Mouse (Mus musculus) embryonic stem cell, embryonic (primary cell): Measurements from ENCODE around the gene Mybpc2.

Experiments
- CTCF ChIA-PET, 4 experiments: fragments of 300-600 bp in 2 of 4; fragments of 350-600 bp in 2 of 4; sonication (Branson Sonifier 250); formaldehyde crosslinking; loops; one replicate each; lab custom pipeline; 2022; ENCODE audit warnings: inconsistent platforms in 2 of 4; lab: Charles Lee
- POLR2A ChIA-PET, 4 experiments: fragments of 300-600 bp in 2 of 4; fragments of 350-600 bp in 2 of 4; sonication (Branson Sonifier 250); formaldehyde crosslinking; loops; one replicate each; lab custom pipeline; 2022; ENCODE audit warnings: antibody characterized with exemption in 4 of 4, inconsistent platforms in 1 of 4; lab: Charles Lee

Mybpc2 gene

GRCm38 (mm10) chr7:44523056-44523455 is 1.4 kb downstream of the Mybpc2 start:
- POLR2A ChIA-PET, result interaction anchor here in 2 of 4 experiments (0.9 to 2.0 kb wide), 7 partner anchors 13 to 162 kb away, joined by 3 to 10 read pairs (median 3); partner anchors contain the start of genes Emc10 (in 1 of the 2) and Fam71e1 (in 1 of the 2)
- CTCF ChIA-PET, result interaction anchor here in 2 of 4 experiments (0.5 to 3.1 kb wide), 4 partner anchors 37 to 124 kb away, joined by 3 to 22 read pairs (median 4); no protein-coding TSS in a partner anchor

GRCm38 (mm10) chr7:44521710-44522109 is 2.7 kb downstream of the Mybpc2 start:
- CTCF ChIA-PET, result interaction anchor here (0.5 to 4.3 kb wide), 77 partner anchors 8 to 1040 kb away, joined by 3 to 41 read pairs (median 4); partner anchors contain the start of genes Pold1 (in 3 of the 4), Emc10 (in 2 of the 4), Fam71e1 (in 2 of the 4) and Josd2 (in 1 of the 4)
- POLR2A ChIA-PET, result interaction anchor here in 3 of 4 experiments (0.6 to 2.0 kb wide), 34 partner anchors 9 to 327 kb away, joined by 3 to 10 read pairs (median 4); partner anchors contain the start of genes Emc10 (in 2 of the 3), Fam71e1 (in 2 of the 3), Akt1s1 (in 1 of the 3) and Josd2 (in 1 of the 3)

- ChIA-PET CTCF (interaction anchor here (0.6 to 4.3 kb wide), 29 partner anchors 9 to 258 kb away, joined by 3 to 41 read pairs (median 6); partner anchors contain the start of genes Pold1 (in 3 of the 4), Emc10 (in 1 of the 4) and Fam71e1 (in 1 of the 4)), POLR2A (interaction anchor here in 3 of 4 experiments (0.9 to 1.9 kb wide), 19 partner anchors 8 to 328 kb away, joined by 3 to 8 read pairs (median 4); partner anchors contain the start of genes Emc10 (in 2 of the 3), Fam71e1 (in 2 of the 3), Akt1s1 (in 1 of the 3) and Kcnc3 (in 1 of the 3))
These were observed 3.5 kb downstream of the Mybpc2 start for GRCm38 (mm10) chr7:44520990-44521389.

- ChIA-PET POLR2A (interaction anchor here in 2 of 4 experiments (0.7 to 1.8 kb wide), 15 partner anchors 8 to 256 kb away, joined by 3 to 8 read pairs (median 3); partner anchors contain the start of genes Emc10 (in 1 of the 2), Fam71e1 (in 1 of the 2), Josd2 (in 1 of the 2) and Kcnc3 (in 1 of the 2)), CTCF (interaction anchor here (0.5 to 4.3 kb wide), 84 partner anchors 8 to 646 kb away, joined by 3 to 41 read pairs (median 4); partner anchors contain the start of genes Pold1 (in 3 of the 4), Emc10 (in 2 of the 4), Fam71e1 (in 2 of the 4) and Kcnc3 (in 1 of the 4))
These were observed 5.1 kb downstream of the Mybpc2 start for GRCm38 (mm10) chr7:44519240-44519913.

- ChIA-PET CTCF (interaction anchor here (0.6 to 1.8 kb wide), 10 partner anchors 11 to 148 kb away, joined by 3 to 9 read pairs (median 6); no protein-coding TSS in a partner anchor), POLR2A (interaction anchor here in 3 of 4 experiments (0.6 to 2.9 kb wide), 12 partner anchors 10 to 234 kb away, joined by 3 to 21 read pairs (median 4); partner anchors contain the start of genes Emc10 (in 2 of the 3), Fam71e1 (in 2 of the 3), Kcnc3 (in 1 of the 3) and Pold1 (in 1 of the 3))
These were observed 17.0 kb downstream of the Mybpc2 start for GRCm38 (mm10) chr7:44507491-44507890.

- CTCF ChIA-PET, result interaction anchor here (0.5 to 2.5 kb wide), 28 partner anchors 11 to 485 kb away, joined by 3 to 9 read pairs (median 4); partner anchors contain the start of genes Josd2 (in 1 of the 4), Pold1 (in 1 of the 4) and Prmt1 (in 1 of the 4)
- POLR2A ChIA-PET, result interaction anchor here in 2 of 4 experiments (0.6 to 1.7 kb wide), 8 partner anchors 12 to 1216 kb away, joined by 3 to 9 read pairs (median 4); partner anchors contain the start of genes Sphk2 (in 1 of the 2) and Syt3 (in 1 of the 2)
These were observed 22.8 kb downstream of the Mybpc2 start for GRCm38 (mm10) chr7:44501563-44502115.

- ChIA-PET CTCF (interaction anchor here (0.6 to 2.5 kb wide), 20 partner anchors 19 to 315 kb away, joined by 3 to 9 read pairs (median 6); partner anchors contain the start of gene Pold1 (in 2 of the 4)), POLR2A (interaction anchor here in 3 of 4 experiments (0.8 to 7.2 kb wide), 13 partner anchors 12 to 254 kb away, joined by 3 to 65 read pairs (median 4); partner anchors contain the start of genes Kcnc3 (in 2 of the 3), 1700028J19Rik (in 1 of the 3), 2410002F23Rik (in 1 of the 3) and Josd2 (in 1 of the 3))
These were observed 24.4 kb downstream of the Mybpc2 start for GRCm38 (mm10) chr7:44500046-44500445.

GRCm38 (mm10) chr7:44498922-44499321 is 25.5 kb downstream of the Mybpc2 start:
- POLR2A ChIA-PET, result interaction anchor here in 3 of 4 experiments (0.6 to 7.2 kb wide), 18 partner anchors 8 to 253 kb away, joined by 3 to 100 read pairs (median 4); partner anchors contain the start of genes Josd2 (in 2 of the 3), 1700028J19Rik (in 1 of the 3), 2410002F23Rik (in 1 of the 3) and Kcnc3 (in 1 of the 3)

GRCm38 (mm10) chr7:44497361-44498055 is 26.9 kb downstream of the Mybpc2 start:
- CTCF ChIA-PET, result interaction anchor here (0.6 to 3.1 kb wide), 15 partner anchors 7 to 293 kb away, joined by 3 to 23 read pairs (median 4); partner anchors contain the start of gene Pold1 (in 1 of the 4)
- POLR2A ChIA-PET, result interaction anchor here (0.5 to 7.2 kb wide), 52 partner anchors 9 to 1808 kb away, joined by 3 to 100 read pairs (median 5); partner anchors contain the start of genes Josd2 (in 3 of the 4), Nup62 (in 2 of the 4), 1700028J19Rik (in 1 of the 4) and 2410002F23Rik (in 1 of the 4)

More at GRCm38 (mm10) chr7:44498922-44499321, 25.5 kb downstream of the Mybpc2 start:
- CTCF ChIA-PET, result interaction anchor here (0.5 to 1.7 kb wide), 14 partner anchors 20 to 430 kb away, joined by 3 to 12 read pairs (median 5); partner anchors contain the start of genes Ap2a1 (in 1 of the 4) and Pold1 (in 1 of the 4)

- POLR2A ChIA-PET, result interaction anchor here (0.5 to 7.2 kb wide), 83 partner anchors 9 to 860 kb away, joined by 3 to 100 read pairs (median 5); partner anchors contain the start of genes Atf5 (in 3 of the 4), Il4i1 (in 3 of the 4), Josd2 (in 3 of the 4) and Nup62 (in 3 of the 4)
These were observed 27.7 kb downstream of the Mybpc2 start for GRCm38 (mm10) chr7:44496771-44497109.

GRCm38 (mm10) chr7:44495992-44496770 is 28.3 kb downstream of the Mybpc2 start, which contains the start of the genes Emc10 and Fam71e1:
TSS of gene Emc10 (minus strand) at chr7:44496529.
TSS of gene Fam71e1 (plus strand) at chr7:44496581.
- CTCF ChIA-PET, result interaction anchor here in 3 of 4 experiments (0.5 to 3.1 kb wide), 32 partner anchors 10 to 816 kb away, joined by 3 to 23 read pairs (median 4); partner anchors contain the start of genes Pold1 (in 2 of the 3), Josd2 (in 1 of the 3) and Nr1h2 (in 1 of the 3)
- POLR2A ChIA-PET, result interaction anchor here (0.5 to 7.2 kb wide), 110 partner anchors 9 to 1022 kb away, joined by 3 to 100 read pairs (median 4); partner anchors contain the start of genes Atf5 (in 3 of the 4), Il4i1 (in 3 of the 4), Josd2 (in 3 of the 4) and Nup62 (in 3 of the 4)

More at GRCm38 (mm10) chr7:44496771-44497109, 27.7 kb downstream of the Mybpc2 start:
- CTCF ChIA-PET, result interaction anchor here in 3 of 4 experiments (0.5 to 3.1 kb wide), 25 partner anchors 11 to 816 kb away, joined by 3 to 23 read pairs (median 4); partner anchors contain the start of genes Pold1 (in 2 of the 3) and Nr1h2 (in 1 of the 3)

GRCm38 (mm10) chr7:44495086-44495485 is 29.4 kb downstream of the Mybpc2 start:
- ChIA-PET POLR2A (interaction anchor here (0.5 to 7.2 kb wide), 24 partner anchors 8 to 270 kb away, joined by 3 to 100 read pairs (median 6); partner anchors contain the start of genes 1700028J19Rik (in 2 of the 4), 2410002F23Rik (in 2 of the 4), Josd2 (in 2 of the 4) and Izumo2 (in 1 of the 4)), CTCF (interaction anchor here in 3 of 4 experiments (0.6 to 3.1 kb wide), 7 partner anchors 9 to 355 kb away, joined by 3 to 23 read pairs (median 3); partner anchors contain the start of genes Atf5 (in 1 of the 3), Il4i1 (in 1 of the 3) and Nup62 (in 1 of the 3))

GRCm38 (mm10) chr7:44494681-44495080 is 29.8 kb downstream of the Mybpc2 start:
- POLR2A ChIA-PET, result interaction anchor here (0.5 to 7.2 kb wide), 17 partner anchors 8 to 248 kb away, joined by 3 to 100 read pairs (median 6); partner anchors contain the start of genes Josd2 (in 2 of the 4), 1700028J19Rik (in 1 of the 4) and 2410002F23Rik (in 1 of the 4)
- CTCF ChIA-PET, result interaction anchor here in 3 of 4 experiments (0.6 to 1.3 kb wide), 5 partner anchors 9 to 355 kb away, joined by 3 to 9 read pairs (median 3); partner anchors contain the start of genes Atf5 (in 1 of the 3), Il4i1 (in 1 of the 3) and Nup62 (in 1 of the 3)
